Mouse (Mus musculus) embryonic facial prominence, embryonic 11.5 days (tissue): ENCODE measurements at regions not wholly inside any gene's neighbourhood (a gene's known extent, or its start where the extent isn't known, plus 50 kb on each side); places are given as distances from the start of the nearest gene placed in this dataset.

Experiments used
- ATAC-seq: fragments of 200-750 bp; cut with Nextera tagmentation; replicated peaks from 2 replicates; pipeline ENCODE4 v1.8.0; 2017; ENCODE audit warnings: low read depth; ENCODE audit not compliant: insufficient number of reproducible peaks, low FRiP score, low TSS enrichment
- DNase-seq: peaks from one replicate; pipeline ENCODE4 v3.0.0-alpha.2; 2015; ENCODE audit warnings: low spot score
- H3K27ac ChIP-seq: fragments of 300-500 bp; sonication (generic); replicated peaks from 2 replicates; pipeline ENCODE4 v1.5.1; 2014; ENCODE audit warnings: mild to moderate bottlenecking, low read depth, low read length, control low read depth
- H3K27me3 ChIP-seq: fragments of 300-500 bp; sonication (generic); 2 replicates; pipeline ENCODE4 v1.6.1; 2014; ENCODE audit warnings: mild to moderate bottlenecking, low read length, moderate library complexity, mixed read lengths; ENCODE audit not compliant: control insufficient read depth, insufficient read depth
- H3K36me3 ChIP-seq: fragments of 300-500 bp; sonication (generic); replicated peaks from 2 replicates; pipeline ENCODE4 v1.6.1; 2014; ENCODE audit warnings: low read depth, mild to moderate bottlenecking, low read length, moderate library complexity, mixed read lengths; ENCODE audit not compliant: control insufficient read depth, insufficient read depth
- H3K4me1 ChIP-seq: fragments of 300-500 bp; sonication (generic); 2 replicates; pipeline ENCODE4 v1.6.1; 2014; ENCODE audit warnings: low read length, mixed read lengths; ENCODE audit not compliant: control insufficient read depth, insufficient read depth
- H3K4me2 ChIP-seq: fragments of 300-500 bp; sonication (generic); 2 replicates; pipeline ENCODE4 v1.6.1; 2014; ENCODE audit warnings: low read depth, mild to moderate bottlenecking, control low read depth, low read length, moderate library complexity
- H3K4me3 ChIP-seq: fragments of 300-500 bp; sonication (generic); 2 replicates; pipeline ENCODE4 v1.5.1; 2014; ENCODE audit warnings: low read depth, low read length, control low read depth
- H3K9ac ChIP-seq: fragments of 300-500 bp; sonication (generic); replicated peaks from 2 replicates; pipeline ENCODE4 v1.6.1; 2014; ENCODE audit warnings: mild to moderate bottlenecking, control low read depth, low read length
- H3K9me3 ChIP-seq: fragments of 300-500 bp; sonication (generic); replicated peaks from 2 replicates; pipeline ENCODE4 v1.6.1; 2016; ENCODE audit warnings: mild to moderate bottlenecking, low read length, inconsistent platforms, mixed read lengths; ENCODE audit not compliant: control insufficient read depth
- WGBS: fragments of 180-500 bp; shearing (Covaris S2); extraction: QIAGEN DNeasy Blood & Tissue Kit; methylation state at CpG from one replicate; pipeline ENCODE4 v1.1.7; 2014; 5-methylcytosine and 5-hydroxymethylcytosine counted together

DNA sequence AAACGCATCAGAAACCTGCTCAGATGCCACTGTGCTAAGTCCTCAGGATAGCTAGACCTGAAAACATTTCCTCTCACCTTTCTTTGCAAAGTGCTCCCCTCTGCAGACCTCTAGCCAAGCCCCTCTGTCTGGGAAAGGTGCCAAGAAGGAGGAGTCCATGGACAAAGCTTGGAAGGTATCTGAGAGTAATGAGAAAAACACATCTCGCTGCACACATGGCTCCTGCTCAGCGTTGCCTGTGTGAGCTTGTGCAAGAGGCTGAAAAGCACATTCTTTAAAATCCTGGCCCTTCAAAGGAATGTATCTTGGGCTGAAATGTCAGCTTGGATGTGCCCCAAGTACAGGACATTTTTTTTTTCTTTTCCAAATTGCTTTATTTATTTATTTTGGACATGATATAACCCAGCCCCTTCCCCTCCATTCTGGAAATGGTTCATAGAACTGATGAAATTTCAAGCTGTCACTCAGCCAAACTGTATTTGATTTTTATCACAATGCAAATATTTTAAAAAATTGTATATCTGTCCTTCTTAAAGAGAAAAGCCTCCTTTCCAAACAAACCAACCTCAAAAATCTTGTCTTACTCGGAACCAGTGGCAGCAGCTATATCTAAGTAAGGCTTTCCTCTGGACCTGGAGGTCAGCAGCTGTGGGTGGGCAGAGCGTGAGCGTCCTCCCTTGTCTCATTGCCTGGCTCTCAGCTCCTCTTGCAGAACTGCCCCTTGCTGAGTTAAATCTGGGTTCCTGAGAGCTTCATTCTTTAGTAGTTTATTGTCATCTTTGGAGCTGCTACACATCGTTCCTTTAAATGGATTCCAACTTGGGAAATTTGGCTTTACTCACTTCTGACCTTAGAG lies 119.4 kb upstream of the Klhl29 start:
- Histone ChIP-seq H3K27ac (no peak overlapping the region), H3K4me3 (no peak overlapping the region), H3K9ac (no peak overlapping the region), H3K4me1 (no peaks in the 10 kb centered on the region), H3K4me2 (no peak overlapping the region), H3K36me3 (no peaks in the 10 kb centered on the region), H3K27me3 (no peaks in the 10 kb centered on the region), H3K9me3 (no peaks in the 10 kb centered on the region)
- 50% methylated on average over 7 of the region's 7 CpGs for WGBS
- DNase-seq (peak; percentile 38), ATAC-seq (no peak)

DNA sequence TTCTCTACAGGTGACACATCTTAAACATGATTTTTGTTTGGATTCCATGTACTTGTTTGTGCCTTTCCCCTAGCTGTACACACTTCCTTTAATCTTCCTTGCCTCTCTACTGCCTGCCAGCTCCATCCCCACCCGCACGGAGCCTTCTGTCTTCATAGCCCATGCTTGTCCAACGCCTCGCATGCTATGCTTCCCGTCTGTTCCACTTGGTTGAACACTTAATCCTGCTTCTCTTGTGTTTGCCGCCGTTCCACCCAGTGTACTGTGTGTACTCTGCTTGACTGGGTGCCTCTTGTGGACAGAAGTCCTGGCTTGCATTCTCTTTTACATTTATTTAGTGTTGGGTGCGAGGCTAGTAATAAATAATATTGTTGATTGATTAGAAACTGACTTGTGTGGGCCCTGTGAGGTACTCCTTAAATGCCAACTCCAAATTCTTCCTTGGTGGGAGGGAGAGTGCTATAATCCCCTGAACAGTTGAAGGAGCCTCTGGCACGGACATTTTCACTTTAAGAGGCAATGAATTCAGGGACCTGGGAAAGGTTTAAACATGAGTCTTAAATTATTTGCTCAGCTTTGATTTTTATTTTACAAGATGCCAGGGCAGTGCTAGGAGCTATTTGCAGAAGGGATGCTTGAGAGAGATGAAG lies 88.9 kb upstream of the Klhl29 start:
- H3K27me3 ChIP-seq, result no peaks in the 10 kb centered on the region
- no peak for DNase-seq
- no peaks in the 10 kb centered on the region for H3K4me1 ChIP-seq
- H3K4me2 ChIP-seq, result no peak overlapping the region
- no peaks in the 10 kb centered on the region for H3K36me3 ChIP-seq
- H3K27ac ChIP-seq, result no peak overlapping the region
- no peak overlapping the region for H3K9ac ChIP-seq
- 69% methylated on average over 9 of the region's 9 CpGs for WGBS
- H3K9me3 ChIP-seq, result no peaks in the 10 kb centered on the region
- no peak for ATAC-seq
- no peak overlapping the region for H3K4me3 ChIP-seq

DNA sequence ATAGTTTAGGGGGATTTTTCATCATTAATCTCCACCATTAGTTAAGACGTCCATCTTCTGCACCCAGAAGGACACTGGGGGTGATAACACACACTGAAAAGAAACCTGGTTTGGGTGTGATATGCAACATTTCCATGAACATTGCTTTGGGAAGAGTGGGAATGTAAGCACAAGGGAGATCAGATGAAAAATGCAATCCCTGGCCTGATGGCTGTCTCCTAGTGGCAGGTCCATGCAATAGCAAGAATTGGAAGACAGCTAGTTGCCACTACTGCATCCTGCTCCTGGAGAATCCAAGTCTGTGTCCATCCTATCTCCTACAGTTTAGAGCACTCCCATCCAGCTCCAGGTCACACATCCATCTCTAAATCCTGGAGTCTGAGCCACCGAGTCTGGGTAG lies 77.7 kb upstream of the Klhl29 start:
- Histone ChIP-seq H3K4me3 (no peak overlapping the region), H3K9ac (no peak overlapping the region), H3K4me2 (no peak overlapping the region), H3K27ac (no peak overlapping the region), H3K27me3 (no peaks in the 10 kb centered on the region), H3K4me1 (no peaks in the 10 kb centered on the region), H3K9me3 (no peaks in the 10 kb centered on the region), H3K36me3 (no peaks in the 10 kb centered on the region)
- DNase-seq, result no peak
- ATAC-seq, result no peak
- 87% methylated on average over 2 of the region's 2 CpGs for WGBS

DNA sequence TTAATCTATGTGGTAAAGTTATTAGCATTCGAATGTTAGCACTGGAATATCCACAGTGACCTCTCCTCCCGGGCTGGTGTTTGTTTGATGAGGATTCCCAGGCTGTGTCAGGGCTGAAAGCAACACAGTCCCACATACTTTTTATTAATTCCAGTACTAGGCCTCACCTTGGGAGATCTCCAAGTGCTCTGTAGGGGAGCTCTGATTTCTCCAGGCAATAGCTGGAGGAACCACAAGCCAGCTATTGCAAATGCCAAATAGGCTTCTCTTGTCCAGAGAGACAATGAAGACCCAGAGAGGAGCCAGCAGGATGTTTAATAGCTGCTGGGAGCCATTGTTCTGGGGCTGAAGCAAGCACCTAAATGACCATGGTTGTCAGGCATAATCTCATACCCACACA lies 68.2 kb upstream of the Klhl29 start:
- H3K4me2 ChIP-seq, result no peak overlapping the region
- no peaks in the 10 kb centered on the region for H3K4me1 ChIP-seq
- H3K27ac ChIP-seq, result no peak overlapping the region
- no peak overlapping the region for H3K4me3 ChIP-seq
- no peak overlapping the region for H3K9ac ChIP-seq
- 58% methylated on average over 2 of the region's 2 CpGs for WGBS
- DNase-seq (no peak), ATAC-seq (no peak)
- H3K9me3 ChIP-seq, result no peaks in the 10 kb centered on the region
- H3K36me3 ChIP-seq, result no peaks in the 10 kb centered on the region
- H3K27me3 ChIP-seq, result no peaks in the 10 kb centered on the region

DNA sequence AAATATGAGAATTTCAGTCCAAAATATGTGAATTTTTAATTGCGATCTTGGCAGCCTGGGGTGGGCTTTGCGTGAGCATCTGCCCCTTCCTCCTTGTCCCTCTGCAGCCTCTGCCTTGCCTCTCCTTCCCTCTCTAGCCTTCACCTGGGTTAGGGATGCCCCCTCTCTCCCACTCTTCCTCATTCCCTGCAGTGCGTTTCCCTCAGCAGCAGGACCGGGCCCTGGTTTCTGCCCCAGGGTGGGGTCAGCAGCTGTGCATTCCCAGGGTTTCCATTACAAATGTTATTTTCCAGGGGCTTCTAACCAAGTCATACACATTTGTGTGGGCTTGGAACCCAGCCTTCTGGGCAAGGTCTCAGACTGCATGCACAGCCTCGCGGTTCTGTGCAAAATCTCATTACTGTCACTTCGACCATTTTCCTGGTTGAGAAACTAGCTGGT lies 67.6 kb upstream of the Klhl29 start:
- H3K9ac ChIP-seq, result no peak overlapping the region
- no peak overlapping the region for H3K4me2 ChIP-seq
- H3K4me1 ChIP-seq, result no peaks in the 10 kb centered on the region
- no peak overlapping the region for H3K4me3 ChIP-seq
- ATAC-seq, result no peak
- DNase-seq, result no peak
- H3K9me3 ChIP-seq, result no peaks in the 10 kb centered on the region
- 61% methylated on average over 7 of the region's 7 CpGs for WGBS
- no peaks in the 10 kb centered on the region for H3K27me3 ChIP-seq
- H3K36me3 ChIP-seq, result no peaks in the 10 kb centered on the region
- H3K27ac ChIP-seq, result no peak overlapping the region

DNA sequence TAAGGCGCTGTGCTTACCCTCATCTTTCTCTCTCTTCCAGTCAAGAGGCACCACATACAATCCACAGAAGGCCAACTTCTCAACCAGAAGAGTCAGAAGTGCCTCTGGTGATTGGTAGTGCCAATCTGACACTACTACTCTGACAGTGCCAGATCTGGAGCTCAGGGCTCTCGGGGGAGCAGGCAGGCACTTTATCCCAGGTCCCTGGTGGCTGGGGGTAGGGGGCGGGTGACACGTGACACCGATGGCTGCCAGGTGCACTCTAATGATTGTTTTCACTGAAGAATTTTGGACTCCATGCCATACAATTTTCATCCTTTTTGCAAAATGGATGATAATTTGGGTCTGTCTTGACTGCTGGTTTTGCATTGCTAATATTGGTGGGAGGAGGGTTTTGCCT lies 67.2 kb upstream of the Klhl29 start:
- H3K4me2 ChIP-seq, result no peak overlapping the region
- 76% methylated on average over 5 of the region's 5 CpGs for WGBS
- H3K36me3 ChIP-seq, result no peaks in the 10 kb centered on the region
- H3K9me3 ChIP-seq, result no peaks in the 10 kb centered on the region
- H3K27ac ChIP-seq, result no peak overlapping the region
- DNase-seq, result no peak
- H3K4me3 ChIP-seq, result no peak overlapping the region
- ATAC-seq, result no peak
- H3K4me1 ChIP-seq, result no peaks in the 10 kb centered on the region
- no peaks in the 10 kb centered on the region for H3K27me3 ChIP-seq
- H3K9ac ChIP-seq, result no peak overlapping the region

DNA sequence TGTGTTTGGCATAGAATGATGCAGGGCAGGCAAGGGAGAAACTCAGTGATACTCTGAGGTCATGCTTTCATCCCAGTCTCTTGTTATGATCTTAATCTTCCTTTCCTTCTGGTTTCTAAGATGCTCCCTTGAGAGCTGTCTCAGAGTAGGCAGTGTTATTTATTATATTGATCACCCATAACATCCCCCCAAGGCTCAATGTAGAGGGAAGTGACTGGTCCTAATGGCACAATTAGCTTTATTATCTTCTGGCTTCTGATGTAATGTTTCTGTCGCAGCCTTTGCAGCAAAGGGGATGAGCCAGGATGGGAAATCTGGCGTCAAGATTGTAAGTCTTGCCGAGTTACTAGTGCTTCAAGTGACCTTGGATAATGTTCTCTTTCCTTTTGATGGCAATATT lies 65.0 kb upstream of the Klhl29 start:
- Histone ChIP-seq H3K9ac (no peak overlapping the region), H3K4me2 (no peak overlapping the region), H3K9me3 (no peaks in the 10 kb centered on the region), H3K27ac (no peak overlapping the region), H3K4me3 (no peak overlapping the region), H3K36me3 (no peaks in the 10 kb centered on the region), H3K4me1 (no peaks in the 10 kb centered on the region), H3K27me3 (no peaks in the 10 kb centered on the region)
- DNase-seq (no peak), ATAC-seq (no peak)
- 81% methylated on average over 3 of the region's 3 CpGs for WGBS

DNA sequence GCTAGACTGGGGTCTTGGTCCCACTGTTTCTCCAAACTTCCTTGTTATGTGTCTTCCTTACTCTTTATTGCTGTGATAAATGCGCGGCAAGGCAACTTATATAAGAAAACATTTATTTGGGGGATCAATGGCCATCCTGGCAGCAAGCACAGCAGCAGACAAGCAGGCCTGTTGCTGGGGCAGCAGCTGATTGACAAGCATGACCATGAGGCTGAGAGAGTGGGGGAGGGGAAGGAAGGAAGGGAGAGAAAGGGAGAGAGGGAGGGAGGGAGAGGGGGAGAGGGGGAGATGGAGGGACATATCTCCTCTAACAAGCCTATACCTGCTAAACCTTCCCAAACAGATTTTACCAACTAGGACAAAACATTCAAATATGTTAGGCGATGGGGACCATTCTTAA lies 60.4 kb upstream of the Klhl29 start:
- Histone ChIP-seq H3K27me3 (no peaks in the 10 kb centered on the region), H3K4me3 (no peak overlapping the region), H3K9me3 (no peaks in the 10 kb centered on the region), H3K36me3 (no peaks in the 10 kb centered on the region), H3K27ac (no peak overlapping the region), H3K4me1 (no peaks in the 10 kb centered on the region), H3K9ac (no peak overlapping the region), H3K4me2 (no peak overlapping the region)
- 77% methylated on average over 3 of the region's 3 CpGs for WGBS
- no peak for DNase-seq
- ATAC-seq, result no peak
